Mouse (Mus musculus): ENCODE results near the gene Amigo2. TPM values are rescaled to one million over a fixed set of nuclear protein-coding genes. Genes with fewer than 3 reads are reported as not detected.

The Amigo2 gene
- polyA plus RNA-seq, 1 experiment from 2014 or later: 5.1 TPM

GRCm38 (mm10) chr15:97248296-97248695 lies 1.2 kb upstream of the Amigo2 start:
- H3K36me3 ChIP-seq: no peaks in the 10 kb centered on the region
- WGBS: 23% methylated on average over 8 of the region's 8 CpGs
- peak overlapping the region; percentile 79 for H3K4me3 ChIP-seq
- no peak for ATAC-seq (ENCODE audit: insufficient number of reproducible peaks, low FRiP score, low TSS enrichment, low read depth)
- no peak overlapping the region for H3K9ac ChIP-seq
- H3K27ac ChIP-seq: no peak overlapping the region
- H3K9me3 ChIP-seq: no peaks in the 10 kb centered on the region
- peaks cover 14% of the 10 kb centered on the region for H3K4me1 ChIP-seq
- peaks cover 14% of the 10 kb centered on the region; the same call in 1 of the 2 replicates for H3K27me3 ChIP-seq
- peak overlapping the region; percentile 93 for H3K4me2 ChIP-seq

- peaks cover 18% of the 10 kb centered on the region for H3K4me1 ChIP-seq
- peak overlapping the region; percentile 93 for H3K4me2 ChIP-seq
- H3K36me3 ChIP-seq: no peaks in the 10 kb centered on the region
- H3K4me3 ChIP-seq: peak overlapping the region; percentile 79
- no peak for ATAC-seq (ENCODE audit: insufficient number of reproducible peaks, low FRiP score, low TSS enrichment, low read depth)
- 4% methylated on average over 13 of the region's 14 CpGs for WGBS
- H3K9me3 ChIP-seq: no peaks in the 10 kb centered on the region
- peak overlapping the region; percentile 79 for H3K9ac ChIP-seq
- peak overlapping the region; percentile 80 for H3K27ac ChIP-seq
- H3K27me3 ChIP-seq: peaks cover 14% of the 10 kb centered on the region; the same call in 1 of the 2 replicates
Observed at GRCm38 (mm10) chr15:97247791-97248161, 689 bp upstream of the Amigo2 start.

DNA sequence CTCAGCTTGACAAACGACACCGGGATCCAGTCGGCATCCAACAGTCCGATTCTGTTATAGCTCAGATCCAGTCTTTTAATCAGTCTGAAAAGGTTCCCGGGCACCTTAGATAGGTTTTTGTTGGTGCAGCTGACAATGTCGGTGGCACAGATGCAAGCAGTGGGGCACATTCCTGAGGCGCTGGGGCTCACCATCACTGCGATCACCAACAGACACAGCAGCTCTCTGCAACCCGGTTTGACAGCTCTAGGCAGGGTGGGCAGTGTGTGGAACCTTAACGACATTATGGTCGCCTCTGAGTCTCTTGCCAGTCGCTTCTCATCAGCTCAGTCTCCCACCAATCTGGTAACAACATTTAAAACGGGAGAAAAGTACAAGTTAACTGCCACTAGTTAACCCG lies 831 bp downstream of the Amigo2 start:
- peak overlapping the region; percentile 93 for H3K4me2 ChIP-seq
- no peaks in the 10 kb centered on the region for H3K36me3 ChIP-seq
- ATAC-seq (ENCODE audit: insufficient number of reproducible peaks, low FRiP score, low TSS enrichment, low read depth): no peak
- H3K27me3 ChIP-seq: peaks cover 14% of the 10 kb centered on the region; the same call in 1 of the 2 replicates
- H3K4me3 ChIP-seq: peak overlapping the region; percentile 79
- no peaks in the 10 kb centered on the region for H3K9me3 ChIP-seq
- H3K27ac ChIP-seq: no peak overlapping the region
- no peak overlapping the region for H3K9ac ChIP-seq
- peaks cover 18% of the 10 kb centered on the region for H3K4me1 ChIP-seq
- 25% methylated on average over 14 of the region's 14 CpGs for WGBS

DNA sequence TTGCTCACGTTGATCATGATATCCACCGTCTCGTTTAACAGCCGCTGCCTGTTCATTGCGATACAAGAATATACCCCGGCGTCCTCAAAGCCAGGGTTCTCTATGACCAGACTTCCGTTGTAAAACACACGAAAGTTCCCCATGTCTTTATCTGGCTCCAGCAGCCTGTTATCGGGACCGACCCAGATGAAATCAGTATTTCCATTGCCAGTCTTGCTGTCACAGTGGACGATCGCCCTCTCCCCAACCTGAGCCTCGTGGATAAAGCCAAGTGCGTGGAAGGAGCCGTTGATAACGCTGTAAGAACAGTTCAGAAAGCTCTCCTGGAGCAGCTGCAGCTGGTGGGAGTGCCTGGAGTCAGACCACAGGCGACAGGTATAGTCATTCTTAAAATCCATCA lies 1.7 kb downstream of the Amigo2 start:
- Histone ChIP-seq H3K27ac (no peak overlapping the region), H3K9me3 (no peaks in the 10 kb centered on the region), H3K36me3 (no peaks in the 10 kb centered on the region), H3K9ac (no peak overlapping the region), H3K4me2 (no peak overlapping the region), H3K27me3 (peaks cover 14% of the 10 kb centered on the region; the same call in 1 of the 2 replicates), H3K4me3 (no peak overlapping the region), H3K4me1 (peaks cover 18% of the 10 kb centered on the region)
- no peak for ATAC-seq (ENCODE audit: insufficient number of reproducible peaks, low FRiP score, low TSS enrichment, low read depth)
- 78% methylated on average over 18 of the region's 18 CpGs for WGBS

GRCm38 (mm10) chr15:97236943-97237342 lies 10.1 kb downstream of the Amigo2 start:
- no peaks in the 10 kb centered on the region for H3K27me3 ChIP-seq
- WGBS: 42% methylated on average over 9 of the region's 9 CpGs
- ATAC-seq (ENCODE audit: insufficient number of reproducible peaks, low FRiP score, low TSS enrichment, low read depth): no peak

GRCm38 (mm10) chr15:97235183-97235582 lies 11.9 kb downstream of the Amigo2 start:
- WGBS: 24% methylated on average over 7 of the region's 7 CpGs
- Histone ChIP-seq H3K4me1 (no peaks in the 10 kb centered on the region), H3K9ac (no peak overlapping the region), H3K9me3 (no peaks in the 10 kb centered on the region), H3K36me3 (no peaks in the 10 kb centered on the region), H3K4me3 (no peak overlapping the region), H3K27ac (no peak overlapping the region), H3K27me3 (no peaks in the 10 kb centered on the region), H3K4me2 (no peak overlapping the region)
- ATAC-seq (ENCODE audit: insufficient number of reproducible peaks, low FRiP score, low TSS enrichment, low read depth): no peak

More at GRCm38 (mm10) chr15:97236943-97237342, 10.1 kb downstream of the Amigo2 start:
- H3K4me1 ChIP-seq: no peaks in the 10 kb centered on the region
- H3K36me3 ChIP-seq: no peaks in the 10 kb centered on the region
- no peak overlapping the region for H3K4me3 ChIP-seq
- no peaks in the 10 kb centered on the region for H3K9me3 ChIP-seq
- H3K9ac ChIP-seq: no peak overlapping the region
- H3K4me2 ChIP-seq: no peak overlapping the region
- H3K27ac ChIP-seq: no peak overlapping the region

DNA sequence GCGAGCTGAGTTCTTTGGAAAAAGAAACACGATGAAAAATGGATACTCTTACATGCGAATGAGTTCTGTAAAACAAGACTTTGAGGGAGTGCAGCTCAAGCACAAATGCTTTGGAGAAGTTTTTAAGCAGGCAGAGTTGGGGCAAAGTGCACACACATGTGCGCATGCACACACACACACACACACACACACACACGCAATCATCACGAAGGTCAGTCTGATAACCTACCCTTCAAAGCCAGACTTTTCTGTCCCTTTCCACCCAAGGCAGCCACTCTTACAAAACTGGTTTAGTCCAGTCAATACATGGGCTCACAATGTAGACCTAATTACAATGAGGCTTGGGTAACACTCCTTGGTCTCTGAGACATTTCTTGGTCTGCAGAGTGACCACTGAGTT lies 13.0 kb downstream of the Amigo2 start:
- Histone ChIP-seq H3K4me2 (no peak overlapping the region), H3K4me3 (no peak overlapping the region), H3K9me3 (no peaks in the 10 kb centered on the region), H3K27ac (no peak overlapping the region), H3K9ac (no peak overlapping the region), H3K4me1 (no peaks in the 10 kb centered on the region), H3K36me3 (no peaks in the 10 kb centered on the region), H3K27me3 (no peaks in the 10 kb centered on the region)
- no peak for ATAC-seq (ENCODE audit: insufficient number of reproducible peaks, low FRiP score, low TSS enrichment, low read depth)
- 87% methylated on average over 6 of the region's 6 CpGs for WGBS

DNA sequence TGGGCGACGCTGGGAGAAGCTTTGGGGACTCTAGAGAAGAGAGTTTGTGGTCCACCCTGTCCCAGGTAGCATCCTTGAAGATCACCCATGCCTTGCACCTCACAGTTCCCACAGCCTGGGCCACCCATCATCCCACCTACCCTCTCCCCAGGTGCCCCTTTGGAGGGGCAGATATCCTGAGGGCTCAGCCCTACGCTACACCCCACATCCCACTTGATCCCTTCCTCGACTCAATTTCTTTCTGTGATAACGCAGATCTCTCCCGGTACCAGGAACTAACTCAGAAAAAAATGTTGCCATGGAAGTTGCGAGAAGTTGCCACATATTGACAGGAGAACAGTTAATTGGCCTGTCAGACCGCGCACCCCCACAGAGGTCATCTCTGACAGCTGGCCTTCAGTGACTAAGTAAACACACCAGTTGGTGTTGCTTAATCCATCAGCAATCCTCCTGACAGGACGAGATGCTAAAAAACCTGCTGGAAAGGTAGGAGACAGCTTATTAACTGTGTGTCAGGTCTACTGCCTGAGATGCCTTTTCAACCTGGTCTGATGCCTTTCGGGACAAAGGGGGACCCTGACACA lies 17.5 kb downstream of the Amigo2 start:
- Histone ChIP-seq H3K27me3 (no peaks in the 10 kb centered on the region), H3K4me2 (no peak overlapping the region), H3K4me3 (no peak overlapping the region), H3K4me1 (no peaks in the 10 kb centered on the region), H3K9ac (no peak overlapping the region), H3K9me3 (no peaks in the 10 kb centered on the region), H3K36me3 (no peaks in the 10 kb centered on the region), H3K27ac (no peak overlapping the region)
- no peak for ATAC-seq (ENCODE audit: insufficient number of reproducible peaks, low FRiP score, low TSS enrichment, low read depth)
- WGBS: 83% methylated on average over 11 of the region's 11 CpGs

DNA sequence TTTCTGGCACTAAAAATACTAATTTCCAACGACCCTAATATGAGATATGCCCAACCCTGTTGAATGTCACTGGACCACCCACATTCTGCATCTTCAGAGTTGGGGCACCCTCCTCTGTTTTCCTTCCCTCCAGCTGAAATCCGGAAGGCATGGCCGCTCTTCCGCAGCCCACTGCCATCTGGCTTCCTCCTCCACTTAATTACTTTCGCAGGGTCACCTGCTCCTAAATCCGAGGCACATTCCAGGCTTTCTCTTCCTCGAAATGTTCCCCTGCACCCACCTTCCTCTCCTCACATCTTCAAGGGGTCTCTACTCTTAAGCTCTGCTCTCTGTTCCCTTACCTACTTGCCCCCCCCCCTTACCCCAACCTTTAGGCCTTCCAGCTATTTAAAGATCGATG lies 23.1 kb downstream of the Amigo2 start:
- Histone ChIP-seq H3K27me3 (no peaks in the 10 kb centered on the region), H3K9me3 (no peaks in the 10 kb centered on the region; the same call in 1 of the 2 replicates), H3K4me3 (no peak overlapping the region), H3K9ac (no peak overlapping the region), H3K36me3 (no peaks in the 10 kb centered on the region), H3K4me1 (no peaks in the 10 kb centered on the region), H3K4me2 (no peak overlapping the region), H3K27ac (no peak overlapping the region)
- 52% methylated on average over 8 of the region's 8 CpGs for WGBS
- no peak for ATAC-seq (ENCODE audit: insufficient number of reproducible peaks, low FRiP score, low TSS enrichment, low read depth)

DNA sequence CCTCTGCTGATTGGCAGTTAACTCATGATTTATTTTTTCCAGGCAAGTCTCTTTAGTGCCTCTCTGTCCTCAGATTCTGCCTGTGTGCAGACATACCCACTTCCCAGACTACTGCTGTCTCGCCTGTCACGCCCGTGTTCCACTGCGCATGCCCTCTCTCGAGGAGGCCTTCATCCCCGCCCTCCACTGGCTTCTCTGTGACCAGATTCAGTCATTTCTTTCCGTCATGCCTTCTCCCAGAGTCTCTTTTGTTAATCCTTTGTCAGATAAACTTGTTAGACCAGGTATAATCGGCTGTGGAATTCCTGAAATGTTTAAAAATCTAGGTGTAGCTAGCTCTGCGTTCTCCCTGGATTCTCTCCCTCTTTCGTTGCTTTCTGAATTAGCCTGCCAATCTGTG lies 23.7 kb downstream of the Amigo2 start:
- Histone ChIP-seq H3K4me1 (no peaks in the 10 kb centered on the region), H3K27ac (no peak overlapping the region), H3K9ac (no peak overlapping the region), H3K36me3 (no peaks in the 10 kb centered on the region), H3K4me2 (no peak overlapping the region), H3K4me3 (no peak overlapping the region), H3K9me3 (no peaks in the 10 kb centered on the region; the same call in 1 of the 2 replicates), H3K27me3 (no peaks in the 10 kb centered on the region)
- no peak for ATAC-seq (ENCODE audit: insufficient number of reproducible peaks, low FRiP score, low TSS enrichment, low read depth)
- WGBS: 77% methylated on average over 10 of the region's 10 CpGs

- H3K27me3 ChIP-seq: no peaks in the 10 kb centered on the region
- H3K36me3 ChIP-seq: no peaks in the 10 kb centered on the region
- H3K4me3 ChIP-seq: no peak overlapping the region
- H3K9ac ChIP-seq: no peak overlapping the region
- H3K4me1 ChIP-seq: no peaks in the 10 kb centered on the region
- no peaks in the 10 kb centered on the region for H3K9me3 ChIP-seq
- H3K27ac ChIP-seq: no peak overlapping the region
- 92% methylated on average over 5 of the region's 5 CpGs for WGBS
- no peak overlapping the region for H3K4me2 ChIP-seq
- ATAC-seq (ENCODE audit: insufficient number of reproducible peaks, low FRiP score, low TSS enrichment, low read depth): no peak
Observed at GRCm38 (mm10) chr15:97216843-97217242, 30.2 kb downstream of the Amigo2 start.

DNA sequence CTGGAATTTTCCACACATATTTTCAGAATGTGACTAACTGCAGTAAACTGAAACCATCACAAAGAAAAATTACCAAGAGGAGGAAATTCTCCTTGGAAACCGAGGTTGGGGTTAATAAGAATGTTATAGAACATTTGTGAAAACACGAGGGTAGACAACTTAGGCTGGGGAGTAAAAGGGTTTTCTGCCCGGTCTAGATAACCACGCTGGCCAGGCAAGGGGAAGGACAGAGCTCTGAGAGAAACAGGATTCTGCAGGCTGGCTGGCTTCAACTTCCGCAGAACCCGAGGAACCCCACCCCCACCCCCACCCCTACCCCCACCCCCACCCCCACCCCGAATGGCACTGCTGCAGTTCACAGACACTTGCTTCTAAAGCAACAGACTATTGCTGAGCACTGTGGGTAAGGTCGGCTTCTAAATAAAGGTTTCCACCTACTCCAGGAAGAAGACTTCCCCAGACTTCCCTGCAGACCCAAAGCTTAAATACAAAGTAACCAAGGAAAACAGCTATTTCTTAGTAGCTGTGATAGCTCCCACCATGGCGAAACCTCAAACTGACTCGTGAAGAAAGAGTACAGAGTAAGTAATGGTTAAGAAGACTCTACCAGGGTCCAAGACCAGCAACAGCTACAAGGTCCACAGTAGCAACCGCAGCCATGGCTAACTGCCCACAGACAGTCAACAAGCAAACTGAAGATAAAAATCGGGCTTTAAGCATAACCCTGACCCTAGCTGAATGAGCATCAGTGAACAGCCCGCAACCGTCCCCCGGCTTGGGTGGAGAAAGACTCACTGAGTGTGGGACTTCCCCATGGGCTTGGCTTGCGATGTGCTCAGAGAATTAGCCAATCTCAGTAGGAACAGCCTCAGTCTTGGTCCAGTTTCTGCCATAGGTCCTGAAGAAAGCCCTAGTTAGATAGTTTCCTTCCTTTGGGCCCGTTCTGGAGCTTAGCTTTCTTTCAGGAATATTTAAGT lies 34.3 kb downstream of the Amigo2 start:
- Histone ChIP-seq H3K9me3 (no peaks in the 10 kb centered on the region), H3K4me2 (no peak overlapping the region), H3K27me3 (no peaks in the 10 kb centered on the region), H3K27ac (no peak overlapping the region), H3K36me3 (no peaks in the 10 kb centered on the region), H3K4me1 (no peaks in the 10 kb centered on the region), H3K9ac (no peak overlapping the region), H3K4me3 (no peak overlapping the region)
- 73% methylated on average over 17 of the region's 17 CpGs for WGBS
- ATAC-seq (ENCODE audit: insufficient number of reproducible peaks, low FRiP score, low TSS enrichment, low read depth): no peak
